Mouse (Mus musculus): ENCODE data around the gene Fars2. TPM values are rescaled to one million over a fixed set of nuclear protein-coding genes. Genes with fewer than 3 reads are reported as not detected.

The Fars2 gene
- total RNA-seq, 2 experiments from 2014 or later, result 35.2 to 64.2 TPM

GRCm38 (mm10) chr13:36725881-36726280 is 608.7 kb downstream of the Fars2 start:
- ATAC-seq (replicated peaks; ENCODE audit: poor library complexity, severe bottlenecking), result no peak

DNA sequence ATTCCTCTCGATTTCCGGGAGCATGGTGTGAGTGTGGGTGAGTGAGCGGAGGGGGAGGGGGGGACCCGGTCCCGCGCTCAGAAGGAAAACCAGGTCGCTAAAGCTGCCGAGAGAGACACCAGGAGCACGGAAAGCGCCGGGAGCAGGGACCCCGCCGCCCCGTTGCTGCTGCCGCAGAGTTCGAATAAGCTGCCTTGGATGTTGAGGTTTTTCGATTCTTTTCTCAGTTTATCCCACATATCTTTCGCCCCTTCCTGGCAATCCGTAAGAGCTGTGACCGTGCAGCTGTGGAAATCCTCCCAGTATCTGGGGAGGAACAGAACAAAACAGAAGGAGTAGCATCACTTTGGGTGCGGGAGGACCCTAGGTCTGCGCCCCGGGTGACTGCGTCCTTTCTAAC is 609.3 kb downstream of the Fars2 start:
- ATAC-seq (replicated peaks; ENCODE audit: poor library complexity, severe bottlenecking), result no peak

GRCm38 (mm10) chr13:36726951-36727778 is 610.0 kb downstream of the Fars2 start:
- ATAC-seq (replicated peaks; ENCODE audit: poor library complexity, severe bottlenecking), result peak; percentile 27; the same call in 1 of the 2 replicates

- ATAC-seq (replicated peaks; ENCODE audit: poor library complexity, severe bottlenecking), result no peak
Measured at GRCm38 (mm10) chr13:36727779-36728470, 610.7 kb downstream of the Fars2 start.

- ATAC-seq (replicated peaks; ENCODE audit: poor library complexity, severe bottlenecking), result no peak
Measured at GRCm38 (mm10) chr13:36728509-36728908, 611.3 kb downstream of the Fars2 start.

- no peak for ATAC-seq (replicated peaks; ENCODE audit: poor library complexity, severe bottlenecking)
Measured at GRCm38 (mm10) chr13:36729731-36730340, 612.6 kb downstream of the Fars2 start.

- ATAC-seq (replicated peaks; ENCODE audit: poor library complexity, severe bottlenecking), result no peak
Measured at GRCm38 (mm10) chr13:36730341-36730761, 613.1 kb downstream of the Fars2 start.

DNA sequence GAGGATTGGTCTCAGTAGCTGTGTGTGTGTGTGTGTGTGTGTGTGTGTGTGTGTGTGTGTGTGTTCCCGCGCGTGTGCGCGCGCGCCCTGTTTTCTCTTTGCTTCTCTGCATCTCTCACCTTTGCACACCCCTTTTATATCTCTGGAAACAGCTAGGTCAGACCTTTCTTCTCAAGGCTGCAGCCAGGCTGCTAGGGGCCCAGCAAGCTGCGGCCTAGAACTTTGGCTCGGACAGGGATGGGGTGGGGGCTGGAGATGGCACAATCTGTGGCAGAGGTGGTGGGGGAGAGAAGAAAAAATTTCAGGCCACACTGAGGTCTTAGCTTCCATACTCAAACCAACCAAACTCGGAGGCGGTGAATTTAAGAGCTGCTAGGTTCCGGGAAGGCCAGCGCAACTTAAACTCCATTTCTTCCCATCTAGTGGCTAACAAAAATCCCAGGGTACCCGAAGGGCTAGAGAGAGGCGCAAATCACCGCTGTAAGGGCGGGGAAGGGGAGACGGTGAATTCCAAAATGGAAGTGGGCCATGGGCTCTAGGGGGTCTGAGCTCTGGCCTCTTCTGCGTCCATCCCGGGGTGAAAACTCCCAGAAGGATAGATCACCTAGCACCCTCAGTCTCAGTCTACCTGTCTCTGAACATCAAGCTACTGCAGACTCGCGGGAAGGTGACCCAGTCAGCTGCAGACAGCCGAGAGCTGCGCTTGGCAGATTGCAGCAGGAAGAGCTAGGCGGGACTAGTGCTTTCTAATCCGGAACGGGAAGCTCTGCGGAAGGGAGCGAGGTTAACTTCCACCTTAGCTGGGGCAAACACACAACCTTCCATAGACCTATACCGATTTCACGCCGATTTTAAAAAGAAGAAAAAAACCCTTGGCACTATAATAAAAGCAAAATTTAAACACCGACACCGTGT is 614.1 kb downstream of the Fars2 start:
- ATAC-seq (replicated peaks; ENCODE audit: poor library complexity, severe bottlenecking), result peak; percentile 49

GRCm38 (mm10) chr13:36731931-36732461 is 614.8 kb downstream of the Fars2 start:
- ATAC-seq (replicated peaks; ENCODE audit: poor library complexity, severe bottlenecking), result no peak

DNA sequence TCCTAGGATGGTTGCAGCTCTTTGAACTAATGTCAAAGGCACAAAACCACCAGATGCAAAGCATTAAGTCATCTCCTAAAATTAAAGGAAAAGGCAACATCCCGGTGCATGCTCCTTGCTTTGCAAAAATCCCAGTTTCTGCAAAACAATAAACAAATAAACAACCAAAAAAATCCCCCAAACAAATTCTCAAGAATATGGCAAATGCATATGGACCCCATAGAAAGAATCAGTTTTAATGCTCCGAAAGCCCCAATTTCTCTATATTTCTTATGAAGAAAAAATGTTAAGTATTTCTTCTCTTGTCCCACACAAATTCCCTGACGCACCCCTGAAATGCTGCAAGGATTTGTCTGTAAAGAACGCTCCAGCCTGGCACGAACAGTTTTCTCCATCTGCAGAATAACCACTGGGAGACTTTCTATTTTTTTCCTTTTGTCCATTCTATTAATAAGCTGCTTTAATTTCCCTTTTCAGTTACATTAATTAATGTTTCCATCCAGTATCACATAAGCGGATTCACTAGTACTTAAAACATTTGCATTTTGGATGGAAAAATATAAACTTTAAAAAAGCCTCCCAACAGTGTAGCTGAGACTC is 615.8 kb downstream of the Fars2 start:
- no peak for ATAC-seq (replicated peaks; ENCODE audit: poor library complexity, severe bottlenecking)

- ATAC-seq (replicated peaks; ENCODE audit: poor library complexity, severe bottlenecking), result no peak
Measured at GRCm38 (mm10) chr13:36733566-36733965, 616.4 kb downstream of the Fars2 start.

DNA sequence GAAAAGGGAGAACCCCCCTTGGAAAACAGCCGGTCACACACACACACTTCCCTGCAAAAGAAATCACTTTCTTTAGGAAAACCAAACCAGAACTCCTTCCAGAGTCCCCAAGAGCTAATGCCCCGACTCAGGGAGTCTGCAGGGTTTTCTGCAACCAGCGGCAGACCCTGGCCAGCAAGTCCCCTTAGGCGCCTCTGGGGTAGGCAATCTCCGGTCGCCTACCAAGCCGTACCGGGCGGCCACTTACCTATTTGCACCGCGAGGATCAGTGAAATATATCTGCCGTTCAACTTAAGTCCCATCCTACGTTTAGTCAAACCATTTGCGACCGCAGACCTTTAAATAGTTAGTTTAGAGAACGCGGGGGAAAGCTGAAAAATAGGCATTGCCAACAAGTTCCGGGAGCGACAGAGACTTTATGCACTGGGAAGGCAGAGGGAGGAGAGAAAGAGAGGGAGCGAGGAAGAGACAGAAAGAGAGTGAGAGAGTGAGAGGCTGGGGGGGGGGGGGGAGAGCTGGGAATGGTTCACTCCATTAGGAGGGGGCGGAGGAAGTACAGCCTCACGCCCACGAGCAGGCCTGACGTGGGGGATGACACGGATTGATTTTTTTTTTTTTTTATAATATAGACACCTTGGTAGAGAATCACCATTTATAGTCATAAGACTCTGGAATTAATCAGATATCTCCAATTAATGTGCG is 616.9 kb downstream of the Fars2 start:
- ATAC-seq (replicated peaks; ENCODE audit: poor library complexity, severe bottlenecking), result no peak

GRCm38 (mm10) chr13:36734731-36735571 is 617.7 kb downstream of the Fars2 start, which contains the start of gene Nrn1:
Gene Nrn1 (minus strand): TSS chr13:36735131.
- ATAC-seq (replicated peaks; ENCODE audit: poor library complexity, severe bottlenecking), result no peak

GRCm38 (mm10) chr13:36735901-36736618 is 618.8 kb downstream of the Fars2 start:
- peak; percentile 35 for ATAC-seq (replicated peaks; ENCODE audit: poor library complexity, severe bottlenecking)

DNA sequence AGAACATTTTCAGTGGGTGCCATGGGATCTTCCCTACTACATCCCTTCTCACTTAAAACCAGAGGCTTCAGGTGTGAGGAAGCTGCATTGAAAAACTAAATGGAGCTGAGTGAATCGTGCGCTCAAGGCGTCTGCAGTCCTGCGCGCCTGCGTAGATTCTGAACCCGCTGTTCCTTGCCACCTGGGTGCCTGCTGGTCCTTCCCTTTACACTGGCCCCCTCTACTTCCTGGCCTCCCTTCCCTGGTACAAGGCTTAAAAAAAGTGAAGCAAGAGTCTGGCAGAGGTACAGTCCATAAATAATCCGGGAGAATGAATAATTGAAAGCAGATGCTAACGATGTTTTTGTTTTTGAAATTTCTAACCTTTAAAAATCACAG is 619.4 kb downstream of the Fars2 start:
- no peak for ATAC-seq (replicated peaks; ENCODE audit: poor library complexity, severe bottlenecking)

DNA sequence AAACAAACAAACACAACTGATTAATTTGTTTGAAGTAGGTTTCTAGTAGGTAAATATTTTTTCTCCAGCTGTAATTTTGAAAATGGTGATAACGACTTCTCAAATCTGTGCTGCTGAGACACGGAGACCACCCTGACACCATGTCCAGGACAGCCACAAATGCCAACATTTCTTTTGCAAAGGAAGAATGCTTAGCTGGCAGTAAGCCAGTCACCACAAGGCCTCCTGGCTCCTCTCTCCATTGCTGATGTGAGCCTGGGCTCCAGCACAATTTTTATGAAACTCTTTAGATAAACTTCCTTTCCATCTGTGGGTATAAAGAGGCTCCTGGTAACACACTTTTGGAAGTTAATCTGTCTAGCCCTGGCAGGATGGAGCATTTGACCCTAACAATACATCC is 632.8 kb downstream of the Fars2 start:
- no peak for ATAC-seq (replicated peaks; ENCODE audit: poor library complexity, severe bottlenecking)

DNA sequence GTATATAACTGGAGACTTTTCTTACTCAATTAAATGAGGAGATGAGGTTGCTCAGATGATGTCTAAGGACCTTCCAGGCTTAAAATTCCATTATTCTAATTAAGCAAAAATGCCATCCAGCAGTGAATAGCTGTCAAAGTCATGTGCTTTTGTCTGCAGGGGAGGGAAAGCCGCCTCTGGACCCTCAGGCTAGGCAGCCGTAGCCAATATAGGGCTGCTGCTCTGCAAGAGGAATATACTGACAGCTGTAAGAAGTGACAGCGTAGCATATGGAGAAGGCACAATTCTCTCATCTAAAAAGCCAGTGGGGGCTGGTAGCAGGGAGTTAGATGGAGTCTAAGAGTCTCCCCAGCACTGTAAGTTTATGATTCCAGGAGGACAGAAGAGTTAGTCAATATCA is 634.6 kb downstream of the Fars2 start:
- no peak for ATAC-seq (replicated peaks; ENCODE audit: poor library complexity, severe bottlenecking)

Data from granulocyte monocyte progenitor cell, adult 5-6 weeks (primary cell).